Mouse (Mus musculus) small intestine, adult 2 months (tissue): ENCODE results near the gene Glb1l.

Source experiments
- CTCF ChIP-seq: fragments of 200-500 bp; IDR thresholded peaks from 2 replicates; pipeline ENCODE4 v1.5.1; 2012; ENCODE audit warnings: low read depth, mild to moderate bottlenecking, control low read depth, inconsistent platforms, low read length, moderate library complexity, mixed read lengths; ENCODE audit not compliant: insufficient replicate concordance, insufficient read length; ENCODE audit errors: extremely low read depth
- POLR2A ChIP-seq: fragments of 200-500 bp; IDR thresholded peaks from 2 replicates; pipeline ENCODE4 v1.6.1; 2012; ENCODE audit warnings: low read depth, mild to moderate bottlenecking, control low read depth, inconsistent platforms, low read length, moderate library complexity

DNA sequence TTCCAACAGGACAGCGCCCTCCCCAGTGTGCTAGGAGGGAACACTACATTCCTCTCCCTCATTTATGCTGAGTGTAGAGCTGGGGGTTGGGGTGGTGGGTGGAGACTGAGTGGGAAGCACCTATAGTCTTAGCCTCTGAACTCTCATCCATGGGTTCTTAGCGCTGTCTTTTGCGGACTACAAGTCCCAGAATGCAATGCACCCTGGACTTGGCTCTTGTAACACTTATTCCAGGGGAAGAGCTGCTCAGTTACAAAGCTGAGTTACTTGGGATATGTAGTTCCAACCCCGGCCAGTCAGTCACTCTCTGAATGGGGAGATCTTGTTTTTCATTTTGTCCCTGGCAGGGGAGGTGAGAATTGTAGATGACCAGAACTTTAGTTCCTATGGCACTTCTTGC lies 34.2 kb upstream of the Glb1l start:
- TF ChIP-seq CTCF, result no peak
- no peak for TF ChIP-seq POLR2A
